ENCODE assay signal across 25 mouse cellular contexts in genomic region chr1:155370075-155370658, GRCm38 (mm10). TPM values are rescaled to one million over a fixed set of nuclear protein-coding genes. Genes with fewer than 3 reads are reported as not detected.
A peak's percentile ranks its signal among the peaks of the same experiment; 100 is the strongest.
DNase-seq lines count a peak whose midpoint lies in the region; ATAC-seq and TF ChIP-seq lines count a peak whose summit lies in the region.
"Had no signal": no experiment of that assay in that cellular context is flagged by ENCODE, and none has a peak within 500 bp of the region (broad histone marks: within the 10 kb centered on the region; RNA-seq: fewer than 3 reads in every experiment).

No protein-coding gene starts in this region.

- no peaks in the 10 kb centered on the region for H3K27me3 ChIP-seq in hindbrain, embryonic 12.5 days
- no peaks in the 10 kb centered on the region for H3K27me3 ChIP-seq in hindbrain, postnatal 0 days (ENCODE audit: insufficient read depth, low read length)
- H3K27me3 ChIP-seq in hindbrain, embryonic 16.5 days (replicated peaks; ENCODE audit: control insufficient read depth, insufficient read depth, low read length) = no peaks in the 10 kb centered on the region
- H3K27me3 ChIP-seq in midbrain, embryonic 15.5 days (replicated peaks) = no peaks in the 10 kb centered on the region
- H3K27me3 ChIP-seq: embryonic facial prominence, embryonic 15.5 days; heart, embryonic 13.5 days; limb, embryonic 12.5 days; liver, embryonic 12.5 days; stomach, embryonic 15.5 days had no signal

- peaks cover 13% of the 10 kb centered on the region for H3K4me1 ChIP-seq in hindbrain, embryonic 12.5 days
- H3K4me1 ChIP-seq in hindbrain, postnatal 0 days (ENCODE audit: insufficient read depth, low read length) = no peaks in the 10 kb centered on the region
- no peaks in the 10 kb centered on the region for H3K4me1 ChIP-seq in hindbrain, embryonic 16.5 days (ENCODE audit: control insufficient read depth, insufficient read depth, low read depth, low read length)
- H3K4me1 ChIP-seq in midbrain, embryonic 15.5 days = peaks cover 29% of the 10 kb centered on the region
- H3K4me1 ChIP-seq: embryonic facial prominence, embryonic 15.5 days; limb, embryonic 12.5 days; stomach, embryonic 15.5 days had no signal

- DNase-seq in hindbrain, postnatal 0 days (ENCODE audit: low spot score) = no peak
- DNase-seq in gastrocnemius, adult 8-10 months (ENCODE audit: low spot score in 2 of 2) = no peak
- DNase-seq in thymus, adult 18-20 months = no peak
- no peak for DNase-seq in Muller cell, postnatal 12 days (ENCODE audit: inconsistent ontology term)
- DNase-seq: adrenal gland, adult 2 months; B cell, adult 2 months; cerebellum, adult 9-11 months; gastrocnemius, postnatal 10 days; heart, adult 11 months; kidney, adult 9 months; kidney, postnatal 36 days; layer of hippocampus, adult 9-11 months; lung, adult 2 months; lung, postnatal 4 days; right cerebral cortex, postnatal 25 days; thymus, adult 2 months had no signal

- no peak overlapping the region for H3K9ac ChIP-seq in hindbrain, embryonic 12.5 days
- H3K9ac ChIP-seq in hindbrain, postnatal 0 days (replicated peaks; ENCODE audit: low read length) = no peak overlapping the region
- H3K9ac ChIP-seq in hindbrain, embryonic 16.5 days (ENCODE audit: low read depth, low read length) = no peak overlapping the region
- no peak overlapping the region for H3K9ac ChIP-seq in midbrain, embryonic 15.5 days
- H3K9ac ChIP-seq: embryonic facial prominence, embryonic 15.5 days; heart, embryonic 13.5 days; limb, embryonic 12.5 days; liver, embryonic 12.5 days; stomach, embryonic 15.5 days had no signal

- peak overlapping the region; percentile 7; the same call in 1 of the 2 replicates for H3K27ac ChIP-seq in hindbrain, embryonic 12.5 days
- no peak overlapping the region for H3K27ac ChIP-seq in hindbrain, postnatal 0 days
- no peak overlapping the region for H3K27ac ChIP-seq in hindbrain, embryonic 16.5 days (ENCODE audit: low read depth, low read length)
- H3K27ac ChIP-seq in midbrain, embryonic 15.5 days = peak overlapping the region; percentile 56; the same call in 1 of the 2 replicates
- H3K27ac ChIP-seq: embryonic facial prominence, embryonic 15.5 days; heart, embryonic 13.5 days; left cerebral cortex, adult 2 months; limb, embryonic 12.5 days; liver, embryonic 12.5 days; stomach, embryonic 15.5 days had no signal

- H3K36me3 ChIP-seq in hindbrain, embryonic 12.5 days = no peaks in the 10 kb centered on the region
- H3K36me3 ChIP-seq in hindbrain, postnatal 0 days (ENCODE audit: insufficient read depth, low read length) = no peaks in the 10 kb centered on the region
- H3K36me3 ChIP-seq in hindbrain, embryonic 16.5 days (ENCODE audit: control insufficient read depth, insufficient read depth, low read length) = no peaks in the 10 kb centered on the region
- H3K36me3 ChIP-seq in midbrain, embryonic 15.5 days (replicated peaks) = no peaks in the 10 kb centered on the region
- H3K36me3 ChIP-seq: embryonic facial prominence, embryonic 15.5 days; heart, embryonic 13.5 days; limb, embryonic 12.5 days; liver, embryonic 12.5 days; stomach, embryonic 15.5 days had no signal

- H3K4me3 ChIP-seq in hindbrain, embryonic 12.5 days = no peak overlapping the region
- no peak overlapping the region for H3K4me3 ChIP-seq in hindbrain, postnatal 0 days (ENCODE audit: low read length)
- H3K4me3 ChIP-seq in hindbrain, embryonic 16.5 days (ENCODE audit: low read length) = no peak overlapping the region
- no peak overlapping the region for H3K4me3 ChIP-seq in midbrain, embryonic 15.5 days
- H3K4me3 ChIP-seq: embryonic facial prominence, embryonic 15.5 days; heart, embryonic 13.5 days; left cerebral cortex, adult 2 months; limb, embryonic 12.5 days; liver, embryonic 12.5 days; stomach, embryonic 15.5 days had no signal

- H3K9me3 ChIP-seq in hindbrain, embryonic 12.5 days (replicated peaks) = no peaks in the 10 kb centered on the region
- H3K9me3 ChIP-seq in hindbrain, postnatal 0 days (ENCODE audit: low read length) = no peaks in the 10 kb centered on the region
- no peaks in the 10 kb centered on the region for H3K9me3 ChIP-seq in hindbrain, embryonic 16.5 days (ENCODE audit: control insufficient read depth, low read length)
- no peaks in the 10 kb centered on the region for H3K9me3 ChIP-seq in midbrain, embryonic 15.5 days
- H3K9me3 ChIP-seq: embryonic facial prominence, embryonic 15.5 days; heart, embryonic 13.5 days; limb, embryonic 12.5 days; liver, embryonic 12.5 days; stomach, embryonic 15.5 days had no signal

- TF ChIP-seq CTCF in hindbrain, postnatal 0 days (IDR thresholded peaks at IDR 0.05; ENCODE audit: low read depth) = no peak

- no peak overlapping the region for H3K4me2 ChIP-seq in hindbrain, embryonic 12.5 days (replicated peaks)
- H3K4me2 ChIP-seq in hindbrain, postnatal 0 days (ENCODE audit: low read depth, low read length) = no peak overlapping the region
- no peak overlapping the region for H3K4me2 ChIP-seq in hindbrain, embryonic 16.5 days (ENCODE audit: low read length)
- H3K4me2 ChIP-seq in midbrain, embryonic 15.5 days = no peak overlapping the region
- H3K4me2 ChIP-seq: embryonic facial prominence, embryonic 15.5 days; heart, embryonic 13.5 days; limb, embryonic 12.5 days; liver, embryonic 12.5 days; stomach, embryonic 15.5 days had no signal

- WGBS in hindbrain, embryonic 12.5 days = 63% methylated on average over 2 of the region's 2 CpGs
- WGBS in hindbrain, postnatal 0 days = 63% methylated on average over 2 of the region's 2 CpGs
- 63% methylated on average over 2 of the region's 2 CpGs for WGBS in hindbrain, embryonic 16.5 days
- 42% methylated on average over 2 of the region's 2 CpGs for WGBS in midbrain, embryonic 15.5 days

- ATAC-seq in hindbrain, embryonic 12.5 days (ENCODE audit: low FRiP score) = no peak
- no peak for ATAC-seq in hindbrain, postnatal 0 days
- ATAC-seq in hindbrain, embryonic 16.5 days = peak; percentile 58; the same call in 1 of the 2 replicates
- peak; percentile 50; the same call in 1 of the 2 replicates for ATAC-seq in midbrain, embryonic 15.5 days (replicated peaks)
- ATAC-seq: liver, embryonic 12.5 days had no signal

RNA-seq across cellular contexts. Expression of gene Xpr1, which starts 47.0 kb away (rescaled TPM):
- 29.3 and 31.1 TPM in 2 replicates for polyA plus RNA-seq in hindbrain, embryonic 12.5 days (2016; fragmentation: Nextera tagmentation; extraction: Ambion mirVana)
- total RNA-seq in hindbrain, postnatal 0 days (2014; rRNA removed) = 107 and 126 TPM in 2 replicates
- 28.5 and 33.8 TPM in 2 replicates for polyA plus RNA-seq in hindbrain, postnatal 0 days (2015; fragmentation: Nextera tagmentation; extraction: Ambion mirVana)
- 40.7 and 44.6 TPM in 2 replicates for polyA plus RNA-seq in hindbrain, embryonic 16.5 days (2015; fragmentation: Nextera tagmentation; extraction: Ambion mirVana)
- 66.0 and 72.7 TPM in 2 replicates for polyA plus RNA-seq in midbrain, embryonic 15.5 days (2015; fragmentation: Nextera tagmentation; extraction: Ambion mirVana)
- 10 to 100 TPM; 54.1 to 93.4 (median 70.7) TPM for total RNA-seq in gastrocnemius, adult 8-10 months (2022)

Comparison
In these comparisons a context has a peak if more than half of its experiments do, and no peak if none do; other contexts are left out.
1. ATAC-seq: peak in hindbrain, embryonic 16.5 days (single experiment) and midbrain, embryonic 15.5 days (single experiment); none in hindbrain, embryonic 12.5 days (single experiment) and hindbrain, postnatal 0 days (single experiment).
2. H3K27ac ChIP-seq: peak in hindbrain, embryonic 12.5 days (single experiment) and midbrain, embryonic 15.5 days (single experiment); none in hindbrain, postnatal 0 days (single experiment) and hindbrain, embryonic 16.5 days (single experiment).